Mouse (Mus musculus) small intestine, adult 2 months (tissue): ENCODE measurements at regions not wholly inside any gene's neighbourhood (a gene's known extent, or its start where the extent isn't known, plus 50 kb on each side); places are given as distances from the start of the nearest gene placed in this dataset.

Experiments
- CTCF ChIP-seq: fragments of 200-500 bp; IDR thresholded peaks from 2 replicates; pipeline ENCODE4 v1.5.1; 2012; ENCODE audit warnings: low read depth, mild to moderate bottlenecking, control low read depth, inconsistent platforms, low read length, moderate library complexity, mixed read lengths; ENCODE audit not compliant: insufficient replicate concordance, insufficient read length; ENCODE audit errors: extremely low read depth
- POLR2A ChIP-seq: fragments of 200-500 bp; IDR thresholded peaks from 2 replicates; pipeline ENCODE4 v1.6.1; 2012; ENCODE audit warnings: low read depth, mild to moderate bottlenecking, control low read depth, inconsistent platforms, low read length, moderate library complexity

- TF ChIP-seq CTCF (no peak), POLR2A (no peak)
Observed at GRCm38 (mm10) chr7:88201658-88202364, 76.1 kb upstream of the Ctsc start.
